Mouse (Mus musculus): ENCODE data around the gene Gm39566.

Gene Gm39566

DNA sequence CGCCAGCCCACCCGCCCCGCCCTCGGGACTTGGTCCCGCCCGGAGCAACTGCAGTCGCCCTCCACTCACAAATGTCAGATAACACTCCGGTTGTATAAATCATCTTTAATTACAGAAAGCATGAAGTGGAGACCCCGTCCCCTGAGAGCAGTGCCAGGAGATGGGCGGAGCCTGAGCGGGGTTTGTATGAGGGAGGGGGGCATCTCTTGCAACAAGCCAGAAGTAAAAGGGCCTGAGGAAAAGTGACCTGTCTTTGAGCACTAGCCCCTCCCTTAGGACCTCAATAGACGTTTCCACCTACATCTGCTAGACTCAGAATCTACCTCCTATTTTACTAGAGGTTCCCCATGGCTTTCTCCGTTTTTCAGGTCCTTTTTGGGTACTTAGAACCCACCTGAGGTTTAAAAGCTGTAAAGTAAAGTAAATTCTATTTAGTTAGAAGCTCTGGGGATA lies 19.1 kb downstream of the Gm39566 start:
- no peak for DNase-seq (ENCODE audit: low spot score)

DNA sequence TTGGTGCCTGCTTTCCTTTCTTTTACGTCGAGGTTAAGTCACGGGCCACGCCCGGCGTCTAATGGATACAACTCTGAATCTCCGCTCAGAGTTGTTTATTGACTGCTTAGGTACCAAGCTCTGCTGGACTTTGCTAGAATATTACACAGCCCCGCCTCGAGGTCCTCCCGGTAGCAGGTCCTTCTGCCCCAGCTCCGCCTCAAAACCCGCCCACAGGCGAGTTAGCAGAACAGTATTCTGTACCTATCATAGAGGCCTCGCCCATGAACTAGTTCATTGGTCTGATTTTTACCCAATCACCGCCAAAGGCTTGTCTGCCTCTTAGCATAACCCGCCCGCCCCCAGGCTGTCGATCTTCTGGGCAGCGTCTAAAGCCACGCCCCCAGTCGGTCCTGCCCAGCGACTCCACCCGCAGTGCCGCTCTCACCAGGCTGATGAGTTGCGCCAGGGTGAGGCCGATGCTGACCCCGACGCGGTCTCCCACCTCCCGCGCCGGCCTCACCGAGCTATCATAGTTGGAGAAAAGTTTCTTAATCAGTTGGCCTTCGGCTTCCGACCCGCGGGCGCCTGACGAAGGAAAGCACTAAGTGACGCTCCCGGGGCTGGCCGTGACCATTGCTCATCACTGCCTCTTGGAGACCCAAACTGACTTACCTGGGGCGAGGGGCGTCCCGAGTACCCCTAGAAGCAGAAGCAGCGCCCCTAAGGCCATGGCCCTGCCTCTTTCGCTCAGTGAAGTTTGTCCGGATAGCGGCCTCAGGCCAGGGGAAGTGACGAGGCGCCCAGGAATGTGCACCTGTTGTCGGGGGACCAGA lies 19.7 kb downstream of the Gm39566 start, which contains the start of gene Chrnb1:
Gene Chrnb1, minus strand, starts transcription at position 776 of the 815 bp plus-strand sequence.
- DNase-seq (ENCODE audit: low spot score), result peak; percentile 90

DNA sequence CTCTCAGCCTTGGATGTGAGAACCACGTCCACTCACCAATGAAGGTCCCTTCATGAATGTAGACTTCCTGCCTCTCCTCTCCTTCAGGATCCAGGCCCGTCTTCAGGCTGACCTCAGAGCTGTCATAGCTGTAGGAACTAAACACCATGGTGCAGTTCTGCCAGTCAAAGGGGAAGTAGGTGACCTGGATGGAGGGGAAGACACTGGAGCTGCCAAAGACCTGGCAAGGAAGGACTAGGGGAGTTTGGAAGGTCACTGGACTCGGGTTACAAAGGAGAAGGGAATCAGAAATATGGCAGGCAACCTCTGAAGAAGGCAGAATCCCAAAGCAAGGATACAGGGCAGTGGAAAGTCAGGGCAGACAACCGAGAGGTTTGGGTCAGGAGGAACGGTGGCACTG lies 21.7 kb downstream of the Gm39566 start:
- no peak for DNase-seq (ENCODE audit: low spot score)

DNA sequence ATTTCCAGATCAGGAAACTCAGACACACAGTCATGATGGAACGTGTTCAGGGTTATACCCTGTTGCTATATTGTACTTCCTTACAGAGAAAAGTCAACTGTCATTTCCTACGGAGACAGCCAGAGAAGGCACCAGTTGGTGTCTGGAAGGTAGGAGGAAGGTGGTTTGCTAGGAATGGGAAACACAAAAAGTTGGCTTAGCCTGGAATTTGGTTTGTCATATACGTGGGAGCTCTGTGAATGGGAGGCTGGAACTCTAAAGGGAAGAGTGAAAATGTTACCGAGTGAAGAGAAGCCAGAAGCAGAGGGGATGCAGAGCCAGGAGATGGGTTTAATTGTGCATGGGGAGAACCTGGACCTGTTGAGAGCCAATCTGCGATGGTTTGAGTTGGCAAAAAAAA lies 23.7 kb downstream of the Gm39566 start:
- no peak for DNase-seq (ENCODE audit: low spot score)

DNA sequence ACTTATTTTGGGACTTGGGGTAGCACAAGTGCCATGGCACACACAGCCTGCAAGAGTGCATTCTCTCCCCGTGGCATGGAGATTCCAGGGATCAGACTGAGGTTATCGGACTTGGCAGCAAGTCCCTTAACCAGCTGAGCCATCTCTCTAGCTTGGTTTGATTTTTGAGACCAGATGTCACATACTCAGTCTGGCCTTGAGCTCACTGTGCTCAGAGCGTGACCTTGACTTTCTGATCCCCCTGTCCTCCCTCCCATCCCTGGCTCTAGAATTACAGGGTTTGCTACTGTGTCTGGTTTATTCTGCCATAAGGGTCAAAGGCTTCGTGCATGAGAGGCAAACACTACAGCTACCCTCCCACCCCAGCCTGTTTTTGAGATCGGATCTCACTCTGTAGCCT lies 25.7 kb downstream of the Gm39566 start:
- DNase-seq (ENCODE audit: low spot score), result no peak

DNA sequence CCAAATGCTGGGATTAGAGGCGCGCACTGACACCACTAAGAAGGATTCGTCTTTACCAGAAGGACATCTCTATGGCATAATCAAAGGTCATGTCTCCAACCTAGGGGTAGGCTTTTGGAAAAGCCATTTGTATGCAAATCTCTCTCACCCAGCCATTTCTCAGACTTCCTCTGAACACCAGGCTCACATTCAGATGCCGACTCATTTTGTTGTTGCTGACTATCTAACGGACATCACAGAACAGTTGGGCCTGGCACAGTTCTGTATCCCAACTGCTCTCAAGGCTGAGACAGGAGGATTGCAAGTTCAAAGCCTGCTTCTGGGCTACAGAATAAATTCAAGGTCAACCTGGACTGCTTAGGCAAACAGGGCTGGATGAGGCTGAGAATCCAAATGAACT lies 27.8 kb downstream of the Gm39566 start:
- no peak for DNase-seq (ENCODE audit: low spot score)

DNA sequence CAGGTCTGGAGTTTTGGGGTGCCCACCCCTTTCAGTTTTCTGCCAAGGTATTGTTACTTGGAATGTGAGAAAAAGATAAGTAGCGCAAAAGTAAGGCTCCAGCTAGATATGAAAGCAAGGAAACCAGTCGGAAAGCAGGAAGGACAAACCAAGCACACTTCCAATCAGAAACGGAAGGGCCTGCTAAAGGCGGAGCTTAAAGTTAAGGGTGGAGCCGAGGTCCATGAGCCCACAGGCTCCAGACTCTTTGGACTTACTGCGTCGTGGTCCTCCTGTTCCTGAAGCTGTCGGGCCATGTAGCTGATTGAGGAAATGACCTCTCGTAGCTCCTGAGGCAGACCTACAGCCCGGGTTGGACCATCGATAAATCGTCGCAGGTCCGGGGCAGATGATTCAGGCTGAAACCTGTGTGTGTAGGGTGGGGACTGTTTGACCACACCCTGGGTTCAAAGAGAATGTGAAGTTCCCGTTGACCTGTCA lies 30.3 kb downstream of the Gm39566 start:
- DNase-seq (ENCODE audit: low spot score), result no peak

DNA sequence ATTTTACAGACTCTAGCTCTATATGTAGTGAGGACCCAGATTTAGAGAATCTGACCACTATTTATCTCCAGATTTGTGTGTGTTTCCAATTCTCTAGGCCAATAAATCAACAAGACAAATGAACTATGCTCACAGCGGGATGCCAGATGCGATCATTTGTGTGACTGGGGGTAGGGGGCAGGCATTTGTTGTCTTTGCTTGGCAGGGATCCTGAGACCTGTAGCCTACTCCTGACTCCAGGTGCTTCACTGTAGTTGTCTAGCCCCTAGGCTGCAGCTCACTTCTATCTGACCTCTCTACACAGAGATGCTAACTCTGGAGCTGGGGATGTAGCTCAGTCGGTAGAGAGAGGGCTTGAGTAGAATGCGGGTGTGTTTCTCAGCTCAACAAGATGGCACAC lies 33.3 kb downstream of the Gm39566 start:
- no peak for DNase-seq (ENCODE audit: low spot score)

DNA sequence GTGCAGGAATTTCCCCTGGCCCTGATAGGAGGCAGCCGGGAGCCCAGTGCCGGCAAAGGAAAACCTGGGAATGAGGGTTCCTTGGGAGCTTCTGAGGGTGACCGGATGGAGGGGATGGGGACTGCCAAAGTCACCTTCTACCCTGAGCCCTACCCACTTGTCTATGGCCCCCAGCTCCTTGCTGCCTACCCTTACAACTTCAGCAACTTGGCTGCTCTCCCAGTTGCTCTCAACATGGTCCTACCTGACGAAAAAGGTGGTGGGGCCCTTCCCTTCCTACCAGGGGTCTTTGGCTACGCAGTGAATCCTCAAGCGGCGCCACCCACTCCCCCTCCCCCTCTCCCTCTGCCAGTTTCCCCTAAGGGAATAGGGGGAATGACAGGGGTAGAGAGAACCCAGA lies 36.1 kb downstream of the Gm39566 start:
- no peak for DNase-seq (ENCODE audit: low spot score)

DNA sequence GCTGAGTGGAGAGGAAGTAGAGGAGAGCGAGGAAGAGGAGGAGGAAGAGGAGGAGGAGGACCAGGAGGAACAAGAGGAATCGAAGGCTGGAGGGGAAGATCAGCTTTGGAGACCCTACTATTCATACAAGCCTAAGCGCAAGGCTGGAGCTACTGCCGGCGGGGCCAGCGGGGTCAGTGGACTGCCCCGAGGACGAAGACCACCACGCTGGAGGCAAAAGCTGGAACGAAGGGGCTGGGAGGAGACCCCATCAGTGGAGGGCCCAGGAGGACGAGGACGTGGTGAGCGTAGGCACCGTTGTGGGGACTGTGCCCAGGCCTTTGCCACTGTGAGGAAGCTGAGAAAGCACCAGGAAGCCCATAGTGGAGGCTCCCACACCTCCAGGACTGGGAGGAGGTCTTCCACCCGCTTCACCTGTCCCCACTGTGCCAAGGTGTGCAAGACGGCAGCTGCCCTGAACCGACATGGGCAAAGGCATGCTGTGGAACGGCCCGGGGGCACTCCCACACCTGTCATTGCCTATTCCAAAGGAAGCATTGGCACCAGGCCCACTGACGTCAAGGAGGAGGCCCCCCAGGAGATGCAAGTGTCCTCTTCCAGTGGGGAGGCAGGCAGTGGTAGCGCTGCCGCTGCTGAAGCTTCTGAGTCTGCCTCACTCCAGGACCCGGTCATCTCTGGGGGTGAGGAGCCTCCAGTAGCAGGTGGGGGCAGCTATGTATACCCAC lies 36.7 kb downstream of the Gm39566 start:
- DNase-seq (ENCODE audit: low spot score), result no peak

DNA sequence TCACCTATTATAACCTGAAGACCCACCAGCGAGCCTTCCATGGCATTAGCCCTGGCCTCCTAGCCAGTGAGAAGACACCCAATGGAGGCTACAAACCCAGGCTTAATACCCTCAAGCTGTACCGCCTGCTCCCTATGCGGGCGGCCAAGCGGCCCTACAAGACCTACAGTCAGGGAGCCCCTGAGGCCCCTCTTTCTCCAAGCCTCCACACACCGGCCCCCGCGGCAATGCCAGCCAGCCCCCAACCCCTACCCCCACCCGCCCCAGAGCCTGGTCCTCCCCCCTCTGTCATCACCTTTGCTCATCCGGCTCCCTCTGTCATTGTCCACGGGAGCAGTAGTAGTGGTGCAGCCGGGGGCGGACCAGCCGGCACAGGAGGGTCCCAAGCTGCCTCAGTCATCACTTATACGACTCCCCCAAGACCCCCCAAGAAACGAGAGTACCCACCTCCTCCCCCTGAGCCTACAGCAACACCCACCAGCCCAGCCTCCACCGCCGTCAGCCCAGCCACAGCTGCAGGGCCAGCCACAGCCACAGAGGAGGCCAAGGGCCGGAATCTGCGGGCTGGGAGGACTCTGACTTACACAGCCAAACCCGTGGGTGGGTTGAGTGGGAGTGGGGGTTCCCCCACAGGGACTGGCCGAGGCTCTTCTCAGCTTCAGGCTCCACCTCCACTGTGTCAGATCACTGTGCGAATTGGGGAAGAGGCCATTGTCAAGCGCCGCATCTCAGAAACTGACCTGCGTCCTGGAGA lies 37.4 kb downstream of the Gm39566 start:
- DNase-seq (ENCODE audit: low spot score), result no peak

DNA sequence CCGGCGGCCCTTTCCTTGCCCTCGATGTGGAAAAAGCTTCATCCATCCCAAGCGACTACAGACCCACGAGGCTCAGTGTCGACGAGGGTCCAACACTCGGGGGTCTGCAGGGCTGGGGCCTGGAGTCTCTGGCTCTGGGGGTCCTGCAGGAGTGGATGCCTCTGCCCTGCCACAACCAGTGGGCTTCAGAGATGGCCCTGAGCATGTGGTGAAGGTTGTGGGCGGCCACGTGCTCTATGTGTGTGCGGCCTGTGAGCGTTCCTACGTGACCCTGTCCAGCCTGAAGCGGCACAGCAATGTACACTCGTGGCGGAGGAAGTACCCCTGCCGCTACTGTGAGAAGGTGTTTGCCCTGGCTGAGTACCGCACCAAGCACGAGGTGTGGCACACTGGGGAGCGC lies 38.6 kb downstream of the Gm39566 start:
- DNase-seq (ENCODE audit: low spot score), result no peak

DNA sequence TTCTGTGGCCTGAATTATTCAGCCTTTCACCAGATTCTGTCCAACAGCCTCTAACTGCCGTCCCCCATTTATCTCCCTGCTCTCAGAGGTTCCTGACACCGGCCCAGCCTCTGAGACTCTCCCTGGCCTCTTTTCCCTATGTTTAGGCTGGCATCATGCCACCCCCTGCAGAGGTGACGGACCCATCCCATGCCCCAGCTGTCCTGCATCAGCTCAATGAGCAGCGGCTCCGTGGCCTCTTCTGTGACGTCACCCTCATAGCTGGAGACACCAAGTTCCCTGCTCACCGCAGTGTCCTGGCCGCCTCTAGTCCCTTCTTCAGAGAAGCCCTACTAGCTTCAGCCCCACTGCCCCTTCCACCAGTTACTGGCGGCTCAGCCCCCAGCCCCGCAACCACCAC lies 39.4 kb downstream of the Gm39566 start:
- no peak for DNase-seq (ENCODE audit: low spot score)

DNA sequence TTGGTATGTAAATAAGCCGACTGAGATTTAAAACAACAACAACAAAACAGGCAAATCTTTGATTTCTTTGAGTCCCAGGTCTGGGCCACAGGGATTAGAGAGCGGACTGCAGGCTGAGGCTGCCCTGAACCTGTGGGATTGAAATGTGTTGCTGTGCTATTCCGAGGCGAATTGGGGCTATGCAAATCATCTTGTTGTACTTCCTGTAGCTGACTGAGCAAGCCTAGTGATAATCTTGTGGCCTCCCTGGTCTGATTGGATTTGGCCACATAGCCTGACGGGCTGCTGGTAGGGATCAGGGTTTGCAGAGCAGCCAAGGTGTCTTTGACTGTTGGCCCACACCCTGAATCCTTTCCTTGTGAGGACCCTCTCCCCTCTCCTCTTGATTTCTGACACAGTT lies 40.1 kb downstream of the Gm39566 start:
- no peak for DNase-seq (ENCODE audit: low spot score)

DNA sequence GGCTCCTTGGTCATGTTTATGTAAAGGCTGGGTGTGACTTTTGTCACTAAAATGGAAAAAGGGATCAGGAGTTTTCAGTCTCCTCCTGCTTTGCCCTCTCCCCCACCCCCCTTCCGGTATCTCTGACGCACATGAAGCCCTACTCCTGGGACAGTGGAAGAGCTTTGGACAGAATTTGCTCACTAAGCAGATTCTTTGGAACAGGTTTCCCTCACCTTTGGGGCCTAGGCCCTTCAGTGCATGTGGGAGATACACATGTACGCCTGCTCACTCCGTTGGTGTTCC lies 47.5 kb downstream of the Gm39566 start:
- DNase-seq (ENCODE audit: low spot score), result no peak

DNA sequence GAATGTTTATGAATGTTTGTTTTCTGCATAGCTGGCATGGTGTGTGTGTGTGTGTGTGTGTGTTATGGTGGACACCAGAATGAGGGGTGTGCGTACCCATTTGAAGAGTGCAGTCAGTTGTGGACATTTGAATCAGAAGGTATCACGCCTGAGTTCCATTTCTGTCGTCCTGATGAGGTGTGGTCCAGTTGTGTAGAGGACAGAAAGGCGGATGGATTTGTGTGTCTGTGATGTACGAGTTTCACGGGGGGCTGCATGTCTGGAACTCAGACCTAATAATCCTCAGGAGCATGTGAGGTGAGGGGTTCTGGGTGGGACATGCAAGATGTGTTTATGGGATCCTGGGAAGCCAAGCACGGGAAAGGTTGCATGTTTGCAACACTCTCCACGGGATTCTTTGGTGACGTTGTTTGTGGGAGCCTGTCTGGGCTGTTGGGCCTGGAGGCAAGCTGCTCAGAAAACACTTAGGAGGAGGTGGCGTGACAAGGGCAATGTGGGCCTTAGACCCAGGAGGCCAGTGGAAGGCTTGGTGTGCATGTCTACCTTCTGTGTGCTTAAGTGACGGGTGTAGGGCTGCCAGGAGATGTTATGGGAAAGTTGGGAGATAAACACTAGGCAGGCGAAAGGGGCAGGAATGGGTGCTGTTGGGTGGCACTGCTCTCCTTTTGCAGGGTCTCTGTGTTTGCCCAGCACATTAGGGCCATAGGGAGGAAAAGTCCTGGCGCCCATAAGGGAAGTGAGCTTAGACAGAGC lies 48.0 kb downstream of the Gm39566 start:
- no peak for DNase-seq (ENCODE audit: low spot score)

DNA sequence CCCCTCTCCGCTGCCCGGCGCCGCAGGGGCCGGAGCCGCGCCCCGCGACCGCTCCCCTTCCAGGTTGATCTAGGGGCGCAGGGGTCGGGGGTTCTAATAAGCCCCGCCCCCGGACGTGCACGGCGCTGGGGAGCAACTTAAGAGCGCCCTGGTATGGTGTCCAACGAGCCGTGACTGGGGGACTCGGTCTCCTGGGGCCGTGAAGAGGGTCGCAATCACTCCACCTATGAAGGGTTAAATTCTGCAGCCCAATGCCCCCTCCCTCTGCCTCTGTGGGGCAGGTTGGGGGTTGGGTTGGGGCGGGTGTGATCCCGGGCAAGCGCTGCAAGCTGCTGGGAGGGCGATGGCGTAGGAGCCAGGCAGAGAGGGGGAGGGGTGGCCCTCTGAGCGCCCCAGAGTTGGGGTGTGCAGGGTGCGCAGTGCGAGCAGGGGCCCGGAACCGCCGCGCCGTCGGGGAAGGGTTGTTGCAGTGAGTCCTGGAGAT lies 48.9 kb downstream of the Gm39566 start:
- DNase-seq (ENCODE audit: low spot score), result peak; percentile 68

DNA sequence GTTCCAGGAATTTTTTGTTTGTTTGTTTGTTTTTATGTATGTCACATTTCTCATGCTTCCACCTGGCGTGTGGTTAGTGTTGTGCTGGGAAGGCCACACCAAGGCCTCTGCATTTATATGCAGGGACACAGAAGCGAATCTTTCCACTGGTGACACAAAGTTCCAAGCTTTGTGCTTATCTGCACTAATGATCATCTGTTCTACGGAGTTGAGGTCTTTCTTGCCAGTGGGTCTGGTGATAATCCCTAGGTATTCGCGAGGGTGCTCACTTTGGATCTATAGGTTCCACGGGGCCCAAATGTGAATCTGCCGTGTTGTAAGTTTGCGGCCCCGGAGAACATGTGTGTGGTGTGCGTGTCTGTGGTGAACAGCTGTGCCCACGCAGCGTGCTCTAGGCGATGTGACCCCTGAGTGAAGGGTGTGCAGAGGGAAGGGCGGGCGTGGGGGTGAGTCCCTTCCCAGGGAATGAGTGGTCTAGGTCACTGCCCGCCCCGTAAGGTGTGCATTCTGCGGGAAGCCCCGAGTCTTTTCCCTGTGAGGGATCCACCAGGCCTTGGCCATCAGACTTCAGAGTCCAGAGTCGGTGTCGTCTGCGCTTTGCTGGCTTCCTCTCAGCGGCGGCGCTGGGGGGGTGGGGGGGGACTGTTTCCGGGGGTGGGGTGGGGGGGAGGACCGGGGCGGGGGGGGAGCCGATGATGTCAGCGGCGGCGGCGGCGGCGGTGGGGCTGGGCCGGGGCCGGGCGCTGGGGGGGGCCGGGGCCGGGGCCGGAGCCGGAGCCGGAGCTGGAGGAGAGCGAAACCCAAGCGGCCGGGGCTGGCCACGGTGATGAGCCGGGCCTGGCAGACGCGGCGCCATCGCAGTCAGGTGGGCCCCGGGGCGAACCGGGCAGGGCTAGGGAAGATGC lies 49.6 kb downstream of the Gm39566 start, which contains the start of gene Zbtb4:
Gene Zbtb4, plus strand, starts transcription at position 692 of the 905 bp plus-strand sequence.
- no peak for DNase-seq (ENCODE audit: low spot score)

DNA sequence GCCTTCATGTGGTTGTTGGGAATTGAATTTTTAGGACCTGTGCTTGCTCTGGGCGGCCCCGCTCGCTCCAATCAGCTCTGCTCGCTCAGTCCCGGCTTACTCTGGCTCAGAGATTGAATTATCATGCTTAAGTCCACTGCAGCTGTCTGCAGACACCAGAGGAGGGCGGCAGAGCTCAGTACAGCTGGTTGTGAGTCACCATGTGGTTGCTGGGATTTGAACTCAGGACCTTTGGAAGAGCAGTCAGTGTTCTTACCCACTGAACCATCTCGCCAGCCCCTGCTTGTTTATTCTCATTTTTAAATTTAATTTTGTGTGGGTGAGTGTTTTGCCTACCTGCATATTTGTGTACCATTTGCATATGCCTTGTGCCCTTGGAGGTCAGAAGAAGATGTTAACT lies 51.5 kb downstream of the Gm39566 start:
- DNase-seq (ENCODE audit: low spot score), result no peak

DNA sequence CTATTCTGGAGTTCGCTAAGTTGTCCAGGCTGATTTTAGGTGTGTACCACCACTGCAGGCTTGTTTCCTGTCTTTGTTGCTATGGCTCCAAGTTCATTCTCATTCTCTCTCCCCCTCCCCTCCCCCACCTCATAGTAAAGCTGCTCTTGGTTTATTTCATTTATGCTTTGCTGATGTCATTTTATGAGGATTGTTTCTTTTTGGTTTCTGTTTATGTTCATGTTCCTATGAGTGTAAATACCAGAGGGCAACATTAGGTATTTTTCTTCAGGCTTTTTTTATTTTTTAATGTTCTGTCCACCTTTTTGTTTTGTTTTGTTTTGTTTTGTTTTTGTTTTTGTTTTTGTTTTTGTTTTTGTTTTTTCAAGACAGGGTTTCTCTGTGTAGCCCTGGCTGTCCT lies 53.2 kb downstream of the Gm39566 start, which contains the start of gene Slc35g3:
Gene Slc35g3, minus strand, starts transcription at position 101 of the 400 bp plus-strand sequence.
- no peak for DNase-seq (ENCODE audit: low spot score)

All from left cerebral cortex, adult 11 months (tissue).